Mouse (Mus musculus) stomach, embryonic 15.5 days (tissue): ENCODE data around the gene Hoxa3. TPM values are rescaled to one million over a fixed set of nuclear protein-coding genes. Genes with fewer than 3 reads are reported as not detected.
A peak's percentile ranks its signal among the peaks of the same experiment; 100 is the strongest.

ENCODE experiments used
- ATAC-seq: fragments of 200-750 bp; cut with Nextera tagmentation; 2 replicates; pipeline ENCODE4 v1.8.0; 2017; ENCODE audit warnings: low read depth, moderate number of reproducible peaks, moderate TSS enrichment; ENCODE audit not compliant: insufficient read depth, low FRiP score
- H3K27ac ChIP-seq: fragments of 300-500 bp; sonication (generic); 2 replicates; pipeline ENCODE4 v1.5.1; 2015; ENCODE audit warnings: mild to moderate bottlenecking, inconsistent platforms
- H3K27me3 ChIP-seq: fragments of 300-500 bp; sonication (generic); replicated peaks from 2 replicates; pipeline ENCODE4 v1.6.1; 2015; ENCODE audit warnings: inconsistent platforms
- H3K36me3 ChIP-seq: fragments of 300-500 bp; sonication (generic); 2 replicates; pipeline ENCODE4 v1.6.1; 2015; ENCODE audit warnings: inconsistent platforms
- H3K4me1 ChIP-seq: fragments of 300-500 bp; sonication (generic); 2 replicates; pipeline ENCODE4 v1.6.1; 2015; ENCODE audit warnings: inconsistent platforms
- H3K4me2 ChIP-seq: fragments of 300-500 bp; sonication (generic); 2 replicates; pipeline ENCODE4 v1.6.1; 2015; ENCODE audit warnings: mild to moderate bottlenecking, inconsistent platforms
- H3K4me3 ChIP-seq: fragments of 300-500 bp; sonication (generic); replicated peaks from 2 replicates; pipeline ENCODE4 v1.5.1; 2015; ENCODE audit warnings: inconsistent platforms
- H3K9ac ChIP-seq: fragments of 300-500 bp; sonication (generic); 2 replicates; pipeline ENCODE4 v1.6.1; 2015; ENCODE audit warnings: inconsistent platforms
- H3K9me3 ChIP-seq: fragments of 300-500 bp; sonication (generic); 2 replicates; pipeline ENCODE4 v1.6.1; 2016; ENCODE audit warnings: inconsistent platforms
- WGBS: fragments of 180-500 bp; shearing (Covaris S2); methylation state at CpG from one replicate; pipeline ENCODE4 v1.1.7; 2015; 5-methylcytosine and 5-hydroxymethylcytosine counted together
- polyA plus RNA-seq: library from polyadenylated mRNA; unstranded; fragments of >200 nt; fragmentation: Nextera tagmentation; extraction: Ambion mirVana; gene quantifications from 2 replicates; pipeline ENCODE4 v1.2.1, GENCODE M21; 2015

Gene Hoxa3
- polyA plus RNA-seq, 1 experiment from 2014 or later, result 8.0 TPM

DNA sequence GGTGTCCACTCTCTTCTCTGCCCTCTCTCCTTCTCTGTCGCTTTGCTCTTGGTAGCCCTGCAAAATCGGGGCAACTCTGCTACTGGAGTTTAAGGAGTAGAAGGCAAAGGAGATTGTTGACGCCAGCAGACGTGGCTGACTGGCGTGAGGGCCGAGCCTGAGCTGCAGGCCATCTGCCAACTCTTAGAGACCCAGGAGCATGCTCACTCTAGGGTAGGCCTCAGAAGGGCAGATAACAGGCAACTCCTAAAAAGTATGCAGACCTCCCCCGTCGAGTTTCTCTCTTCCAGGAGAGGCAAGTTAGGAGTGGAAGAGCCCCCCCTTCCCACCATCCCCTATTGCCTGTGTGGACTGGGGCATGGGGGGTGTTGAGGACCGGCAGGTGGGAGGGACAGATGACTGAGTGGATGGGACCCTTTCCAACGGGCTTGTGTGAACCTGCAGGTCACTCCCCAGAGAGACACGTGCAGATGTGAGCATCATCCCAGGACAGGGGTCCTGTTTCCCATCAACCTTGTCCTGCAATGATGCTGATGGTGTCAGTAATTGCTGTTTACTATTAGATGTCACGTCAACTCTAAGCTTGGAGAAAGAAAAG, 53.9 kb downstream of the Hoxa3 start:
- H3K9me3 ChIP-seq, result no peaks in the 10 kb centered on the region
- H3K4me3 ChIP-seq, result peak overlapping the region; percentile 67
- peak overlapping the region; percentile 67; the same call in 1 of the 2 replicates for H3K9ac ChIP-seq
- H3K27me3 ChIP-seq, result peaks cover 18% of the 10 kb centered on the region; the same call in 1 of the 2 replicates
- WGBS, result 7% methylated on average over 12 of the region's 12 CpGs
- H3K27ac ChIP-seq, result peak overlapping the region; percentile 96
- H3K4me1 ChIP-seq, result peaks cover 21% of the 10 kb centered on the region
- no peaks in the 10 kb centered on the region for H3K36me3 ChIP-seq
- H3K4me2 ChIP-seq, result peak overlapping the region; percentile 88
- ATAC-seq, result no peak

DNA sequence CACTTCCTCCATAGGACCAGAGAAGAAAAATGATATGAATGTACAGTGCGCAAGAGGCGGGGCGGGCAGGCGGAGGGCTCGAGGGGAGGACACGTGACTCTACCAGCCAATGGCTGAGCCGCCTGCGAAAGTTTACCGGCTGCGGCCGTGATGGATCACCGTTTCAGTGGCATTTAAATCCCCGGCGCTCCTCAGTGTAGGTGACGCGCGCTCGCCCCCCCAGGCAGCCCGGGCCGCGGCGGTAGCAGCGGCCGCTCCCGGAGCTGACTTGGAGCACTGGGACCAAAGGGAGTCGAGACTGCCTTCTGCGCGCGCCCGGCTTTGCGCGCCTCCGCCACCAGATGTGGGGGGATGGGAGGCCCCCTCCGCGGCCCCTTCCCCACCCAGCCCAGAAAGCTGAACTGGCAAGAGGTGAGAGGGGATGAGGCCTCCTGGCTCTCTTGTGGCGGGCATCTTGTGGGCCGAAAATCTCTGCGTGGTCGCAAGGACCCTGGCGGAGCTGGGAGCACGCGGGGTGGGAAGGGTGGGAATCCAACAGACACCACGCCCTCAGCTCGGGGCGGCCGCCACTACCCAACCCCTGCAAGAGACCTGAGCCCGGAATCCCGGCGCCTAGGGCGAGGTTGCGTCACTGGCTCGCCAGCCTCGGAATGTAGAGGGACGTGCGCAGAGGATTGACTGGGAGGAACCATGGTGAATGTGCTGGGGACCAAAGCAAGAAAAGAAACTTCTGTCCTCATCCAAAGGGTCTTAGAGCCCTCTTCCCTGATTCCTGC, 54.7 kb downstream of the Hoxa3 start, which contains the start of gene Hoxa1:
Gene Hoxa1, minus strand, starts transcription at position 42 of the 776 bp plus-strand sequence.
- H3K4me1 ChIP-seq, result peaks cover 21% of the 10 kb centered on the region
- peak within 1 kb of the TSS; percentile 88 for H3K4me2 ChIP-seq
- no peaks in the 10 kb centered on the region for H3K9me3 ChIP-seq
- H3K27ac ChIP-seq, result peak within 1 kb of the TSS; percentile 96
- under 1% methylated on average over 53 of the region's 55 CpGs for WGBS
- peak within 1 kb of the TSS; percentile 67 for H3K4me3 ChIP-seq
- H3K36me3 ChIP-seq, result no peaks in the 10 kb centered on the region
- H3K27me3 ChIP-seq, result peaks cover 18% of the 10 kb centered on the region; the same call in 1 of the 2 replicates
- H3K9ac ChIP-seq, result peak within 1 kb of the TSS; percentile 67
- peak; percentile 83 for ATAC-seq

DNA sequence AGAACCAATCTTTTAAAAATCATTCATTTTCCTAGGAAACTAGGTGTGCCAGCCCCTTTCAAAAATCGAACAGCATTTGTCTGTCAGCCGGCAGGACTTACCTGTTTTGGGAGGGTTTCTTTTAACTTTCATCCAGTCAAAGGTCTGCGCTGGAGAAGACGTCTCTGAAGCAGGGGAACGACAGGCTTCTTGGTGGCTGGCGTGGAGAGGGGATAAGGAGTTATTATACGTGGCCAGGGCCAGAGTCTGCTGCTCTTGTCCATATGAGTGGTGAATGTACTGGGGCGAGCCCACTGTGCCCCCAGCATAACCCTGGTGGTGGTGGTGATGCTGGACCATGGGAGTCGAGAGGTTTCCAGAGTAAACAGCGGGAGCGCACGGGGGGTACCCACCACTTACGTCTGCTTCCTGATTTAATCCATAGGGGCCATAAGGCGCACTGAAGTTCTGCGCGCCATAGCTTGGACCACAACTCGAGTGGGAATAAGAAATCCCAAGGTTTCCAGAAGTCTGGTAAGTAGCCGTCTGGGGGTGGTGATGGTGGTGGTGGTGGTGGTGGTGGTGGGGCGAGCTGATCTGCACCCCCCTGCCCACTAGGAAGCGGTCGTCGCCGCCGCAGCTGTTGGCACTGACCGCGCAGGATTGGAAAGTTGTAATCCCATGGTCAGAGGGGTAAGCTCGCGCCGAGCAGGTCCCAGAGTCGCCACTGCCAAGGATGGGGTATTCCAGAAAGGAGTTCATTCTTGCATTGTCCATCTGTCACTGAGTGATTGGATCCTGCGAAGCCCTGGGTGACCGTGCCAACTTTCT, 55.5 kb downstream of the Hoxa3 start:
- Histone ChIP-seq H3K9ac (no peak overlapping the region), H3K4me2 (peak overlapping the region; percentile 88), H3K36me3 (no peaks in the 10 kb centered on the region), H3K4me1 (peaks cover 21% of the 10 kb centered on the region), H3K27me3 (peaks cover 18% of the 10 kb centered on the region; the same call in 1 of the 2 replicates), H3K4me3 (peak overlapping the region; percentile 67), H3K9me3 (no peaks in the 10 kb centered on the region), H3K27ac (no peak overlapping the region)
- ATAC-seq, result no peak; the same call in 1 of the 2 replicates
- 4% methylated on average over 32 of the region's 32 CpGs for WGBS

DNA sequence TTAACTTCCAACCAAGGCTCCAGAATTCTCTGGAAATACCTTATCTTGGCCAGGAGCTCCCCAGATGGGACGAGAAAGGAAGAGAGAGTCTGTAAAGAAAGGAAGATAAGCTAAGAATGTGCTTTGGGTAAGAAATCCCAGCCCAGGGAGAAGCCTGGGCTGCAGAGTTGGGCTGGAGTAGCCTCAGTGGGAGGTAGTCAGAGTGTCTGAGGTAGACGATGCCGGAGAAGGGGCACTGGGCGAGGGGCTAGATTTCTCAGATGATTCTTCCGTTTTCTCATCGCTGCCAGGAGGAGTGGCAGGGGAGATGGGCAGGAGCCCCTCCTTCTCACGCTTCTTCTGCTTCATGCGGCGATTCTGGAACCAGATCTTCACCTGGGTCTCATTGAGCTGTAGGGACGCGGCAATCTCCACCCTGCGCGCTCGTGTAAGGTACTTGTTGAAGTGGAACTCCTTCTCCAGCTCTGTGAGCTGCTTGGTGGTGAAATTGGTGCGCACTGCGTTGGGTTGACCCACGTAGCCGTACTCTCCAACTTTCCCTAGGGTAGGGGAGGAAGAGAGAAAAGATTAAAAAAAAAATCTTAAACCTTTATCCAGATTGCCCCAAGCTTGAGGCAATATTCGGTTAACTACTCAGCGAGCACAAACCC, 56.5 kb downstream of the Hoxa3 start:
- 25% methylated on average over 20 of the region's 20 CpGs for WGBS
- Histone ChIP-seq H3K4me2 (peak overlapping the region; percentile 88), H3K4me3 (0 out of 2 replicates have a peak overlapping the region, but pooled peaks have one; percentile 67), H3K27ac (no peak overlapping the region), H3K4me1 (peaks cover 21% of the 10 kb centered on the region), H3K27me3 (peaks cover 20% of the 10 kb centered on the region; the same call in 1 of the 2 replicates), H3K9me3 (no peaks in the 10 kb centered on the region), H3K36me3 (no peaks in the 10 kb centered on the region), H3K9ac (no peak overlapping the region)
- ATAC-seq, result no peak

DNA sequence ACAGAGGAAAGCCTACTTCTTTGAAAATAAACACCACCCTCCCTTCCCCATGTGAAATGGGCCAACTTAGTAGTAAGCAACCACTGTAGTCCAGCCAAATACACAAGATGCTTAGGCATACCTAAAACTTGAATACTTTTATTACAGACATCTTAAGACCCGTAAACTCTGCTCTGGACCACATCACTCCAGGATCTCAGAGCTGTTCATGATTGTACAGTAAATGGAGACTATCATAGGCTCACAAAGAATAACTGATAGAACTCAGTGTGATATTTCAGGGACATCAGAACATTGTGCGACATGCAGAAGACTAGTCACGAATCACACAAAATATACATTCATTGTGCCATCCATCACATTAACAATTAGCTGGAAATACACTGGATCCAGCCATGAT, 57.7 kb downstream of the Hoxa3 start:
- Histone ChIP-seq H3K9me3 (no peaks in the 10 kb centered on the region), H3K4me3 (no peak overlapping the region), H3K27me3 (peaks cover 22% of the 10 kb centered on the region; the same call in 1 of the 2 replicates), H3K36me3 (no peaks in the 10 kb centered on the region), H3K4me1 (peaks cover 21% of the 10 kb centered on the region), H3K4me2 (no peak overlapping the region), H3K9ac (no peak overlapping the region), H3K27ac (no peak overlapping the region)
- ATAC-seq, result no peak
- 74% methylated on average over 3 of the region's 3 CpGs for WGBS

DNA sequence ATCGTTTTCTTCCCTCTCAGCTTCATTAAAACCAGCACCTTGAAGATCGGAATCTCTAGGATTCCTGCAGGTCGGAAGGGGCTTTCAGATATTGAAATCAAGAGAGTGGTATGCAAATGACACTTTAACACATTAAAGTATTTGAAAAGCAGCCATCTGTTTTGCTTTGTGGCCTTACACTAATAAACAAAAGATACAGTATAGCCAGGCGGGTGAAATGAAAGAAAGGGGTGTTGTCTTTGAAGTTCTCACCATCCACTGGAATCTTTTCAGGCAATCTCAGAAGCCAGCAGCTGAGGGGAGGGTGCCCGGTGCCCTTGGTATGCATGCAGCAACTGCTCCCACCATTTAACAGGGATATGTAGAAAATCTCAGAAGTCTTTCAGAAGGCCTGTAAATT, 59.1 kb downstream of the Hoxa3 start:
- H3K9ac ChIP-seq, result no peak overlapping the region
- H3K36me3 ChIP-seq, result no peaks in the 10 kb centered on the region
- H3K27ac ChIP-seq, result no peak overlapping the region
- no peaks in the 10 kb centered on the region for H3K9me3 ChIP-seq
- H3K27me3 ChIP-seq, result peaks cover 29% of the 10 kb centered on the region
- ATAC-seq, result no peak
- 61% methylated on average over 5 of the region's 5 CpGs for WGBS
- H3K4me1 ChIP-seq, result peaks cover 8% of the 10 kb centered on the region
- no peak overlapping the region for H3K4me3 ChIP-seq
- no peak overlapping the region for H3K4me2 ChIP-seq

DNA sequence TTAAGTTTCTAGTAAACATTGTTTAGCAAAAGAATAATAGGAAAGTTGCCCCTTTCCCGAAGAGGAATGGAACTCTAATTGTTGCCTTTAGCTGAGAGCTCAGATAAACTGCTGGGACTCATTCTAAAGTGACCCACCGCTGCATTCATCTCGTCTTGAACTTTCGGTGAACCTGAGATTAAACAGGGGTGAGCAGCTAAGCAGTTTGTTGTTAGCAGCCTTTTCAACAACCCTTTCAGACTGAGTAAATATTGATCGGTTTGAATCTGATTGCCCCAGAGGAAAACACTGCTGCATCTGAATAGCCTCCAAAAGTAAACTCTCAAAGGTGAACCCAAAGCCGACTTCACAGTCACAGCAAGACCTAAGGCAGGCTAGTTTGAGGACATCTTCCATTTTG, 59.9 kb downstream of the Hoxa3 start:
- Histone ChIP-seq H3K9ac (no peak overlapping the region), H3K4me3 (no peak overlapping the region), H3K4me2 (no peak overlapping the region), H3K27ac (no peak overlapping the region), H3K36me3 (no peaks in the 10 kb centered on the region), H3K9me3 (no peaks in the 10 kb centered on the region), H3K4me1 (peaks cover 7% of the 10 kb centered on the region; the same call in 1 of the 2 replicates), H3K27me3 (peaks cover 29% of the 10 kb centered on the region)
- WGBS, result 24% methylated on average over 6 of the region's 6 CpGs
- no peak for ATAC-seq

DNA sequence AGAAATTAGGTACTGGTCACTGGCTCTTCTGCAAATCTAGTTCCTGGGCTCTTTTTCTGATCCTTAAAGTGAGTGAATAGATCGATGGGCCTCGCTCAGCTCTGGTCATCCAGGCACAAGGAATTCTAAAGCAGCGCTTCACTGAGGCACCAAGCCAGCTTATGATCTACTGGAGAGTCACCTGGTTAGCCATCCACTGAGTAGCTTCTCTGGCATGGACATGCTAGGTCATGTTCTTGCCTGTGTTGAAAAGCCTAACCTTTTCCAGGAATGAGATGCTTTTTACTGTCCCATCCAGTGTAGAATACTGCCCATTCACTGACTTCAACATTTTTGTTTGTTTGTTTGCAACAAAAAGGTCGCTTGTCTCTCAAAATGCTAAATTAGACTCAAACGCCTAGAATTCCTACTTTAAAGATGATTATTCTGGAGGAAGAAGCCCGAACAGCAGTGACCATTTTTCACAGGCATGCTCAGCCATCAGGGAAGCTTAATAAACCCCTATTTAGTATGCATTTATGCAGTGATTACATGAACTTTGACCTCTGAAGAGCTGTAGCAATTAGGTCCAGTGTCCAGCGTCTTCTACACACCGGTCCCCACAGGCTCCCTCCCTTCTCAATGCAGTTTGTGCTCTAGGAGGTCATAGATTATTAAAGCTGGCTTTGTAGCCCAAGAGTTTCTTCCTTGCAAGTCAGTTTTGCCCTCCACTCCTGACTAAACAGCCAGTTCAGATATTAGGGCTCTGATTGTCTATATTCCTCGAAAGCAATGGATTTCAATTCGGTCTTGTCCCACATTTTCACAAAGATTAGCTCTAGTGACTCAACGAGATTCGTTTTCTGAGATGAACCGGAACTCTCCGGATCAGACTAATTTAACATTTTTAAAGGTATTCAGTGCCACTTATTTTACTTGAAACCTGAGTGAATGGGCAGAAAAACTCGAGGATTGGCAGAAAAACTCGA, 60.6 kb downstream of the Hoxa3 start:
- H3K4me2 ChIP-seq, result no peak overlapping the region
- H3K36me3 ChIP-seq, result no peaks in the 10 kb centered on the region
- H3K9ac ChIP-seq, result no peak overlapping the region
- H3K4me1 ChIP-seq, result peaks cover 4% of the 10 kb centered on the region; the same call in 1 of the 2 replicates
- no peak for ATAC-seq
- no peaks in the 10 kb centered on the region for H3K9me3 ChIP-seq
- H3K27me3 ChIP-seq, result peaks cover 27% of the 10 kb centered on the region
- no peak overlapping the region for H3K4me3 ChIP-seq
- 43% methylated on average over 16 of the region's 16 CpGs for WGBS
- no peak overlapping the region for H3K27ac ChIP-seq

DNA sequence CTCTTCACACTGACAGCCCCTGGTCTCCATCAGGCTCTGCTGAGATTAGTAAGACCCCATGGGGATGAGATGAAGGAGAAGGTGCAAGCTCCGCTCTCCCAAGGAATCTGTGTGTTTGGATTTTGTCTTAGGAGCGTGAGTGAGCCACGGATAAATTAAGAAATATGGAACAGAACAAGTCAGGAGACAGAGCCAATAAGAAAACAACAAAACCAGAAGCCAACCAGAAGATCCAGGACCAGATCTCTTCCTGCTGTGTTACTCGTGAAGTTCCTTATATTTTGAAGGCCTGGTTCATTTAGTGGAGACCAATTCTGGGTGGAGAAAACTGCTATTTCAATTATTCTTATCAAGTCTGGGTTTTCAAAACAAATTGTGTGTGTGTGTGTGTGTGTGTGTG, 61.6 kb downstream of the Hoxa3 start:
- no peak for ATAC-seq
- Histone ChIP-seq H3K36me3 (no peaks in the 10 kb centered on the region), H3K27me3 (peaks cover 23% of the 10 kb centered on the region), H3K9ac (no peak overlapping the region), H3K4me2 (no peak overlapping the region), H3K9me3 (no peaks in the 10 kb centered on the region), H3K4me3 (no peak overlapping the region), H3K27ac (no peak overlapping the region), H3K4me1 (peaks cover 4% of the 10 kb centered on the region; the same call in 1 of the 2 replicates)
- 43% methylated on average over 4 of the region's 4 CpGs for WGBS

DNA sequence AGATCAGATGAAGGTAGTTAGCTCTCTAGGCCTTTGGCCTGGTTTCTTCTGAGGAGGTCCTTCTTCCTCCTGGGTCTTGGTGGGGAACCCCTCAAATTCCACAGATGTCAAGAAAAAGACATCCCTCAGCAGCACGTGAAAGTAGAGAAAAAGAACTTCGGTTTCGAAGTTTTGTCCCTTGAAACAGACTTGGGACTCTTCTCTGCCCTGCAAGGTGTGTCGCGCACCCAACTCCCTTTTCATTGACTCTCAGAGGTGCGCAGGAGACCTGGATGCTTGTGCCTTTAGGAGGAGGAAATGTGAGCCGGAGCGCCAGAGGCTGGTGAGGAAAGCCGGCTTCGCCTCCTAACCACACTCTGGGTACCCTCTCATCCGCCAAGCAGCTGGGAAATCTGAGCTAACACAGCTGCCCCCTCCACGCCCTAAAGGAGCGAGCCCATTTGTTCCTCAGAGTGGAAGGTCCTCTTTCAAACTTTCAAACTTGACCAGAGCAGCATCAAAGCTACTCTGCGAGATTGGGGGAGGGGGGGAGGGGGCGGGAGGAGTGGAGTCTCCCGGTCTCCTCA, 62.7 kb downstream of the Hoxa3 start:
- WGBS, result 12% methylated on average over 16 of the region's 16 CpGs
- peaks cover 4% of the 10 kb centered on the region; the same call in 1 of the 2 replicates for H3K4me1 ChIP-seq
- H3K27me3 ChIP-seq, result peaks cover 14% of the 10 kb centered on the region

More for the DNA sequence above, 62.7 kb downstream of the Hoxa3 start:
- Histone ChIP-seq H3K27ac (no peak overlapping the region), H3K36me3 (no peaks in the 10 kb centered on the region), H3K9me3 (no peaks in the 10 kb centered on the region), H3K9ac (no peak overlapping the region), H3K4me2 (peak overlapping the region; percentile 36), H3K4me3 (no peak overlapping the region)
- ATAC-seq, result no peak
